ENCODE assay signal across 7 mouse cellular contexts in the genomic region with DNA sequence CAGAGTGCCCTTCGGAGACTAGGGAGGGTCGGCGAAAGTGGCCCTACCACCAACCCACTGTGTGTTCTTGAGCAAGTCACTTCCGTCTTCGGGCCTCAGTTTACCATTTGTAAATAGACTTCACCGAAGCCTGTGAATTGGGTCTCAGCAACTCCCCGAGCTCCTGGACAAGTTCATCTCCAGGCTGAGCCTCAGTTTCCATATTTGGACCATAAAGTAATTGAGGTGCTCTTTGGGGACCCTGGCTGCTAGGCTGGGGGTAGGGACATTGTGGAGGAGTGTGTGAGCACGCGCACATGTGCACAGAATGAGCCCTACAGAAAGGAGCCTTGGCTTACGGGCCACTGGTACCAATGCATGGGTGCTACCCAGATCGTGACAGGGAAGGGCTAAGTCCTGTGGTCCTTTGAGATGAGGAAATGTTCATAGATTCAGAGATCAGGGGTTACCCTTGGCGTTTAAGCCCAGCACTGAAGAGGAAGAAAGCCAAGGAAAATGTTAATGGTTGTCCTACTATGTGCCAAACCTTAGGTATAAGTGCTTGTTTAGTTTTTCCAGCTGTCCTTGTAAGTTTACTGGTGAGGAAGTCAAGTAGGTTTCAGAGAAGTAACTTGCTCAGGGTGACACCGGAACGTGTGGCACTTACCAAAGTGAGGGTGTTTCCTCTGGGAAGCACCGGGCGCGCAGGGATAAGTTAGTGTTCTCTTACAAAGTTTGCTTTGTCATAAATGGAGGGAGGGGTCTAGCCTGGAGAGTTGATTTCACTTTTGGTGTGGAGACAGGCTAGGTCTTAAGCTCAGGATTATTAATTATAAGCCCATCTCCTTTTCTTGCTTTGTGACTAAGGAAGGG. TPM values are rescaled to one million over a fixed set of nuclear protein-coding genes. Genes with fewer than 3 reads are reported as not detected.
DNase-seq lines count a peak whose midpoint lies in the region; ATAC-seq lines count a peak whose summit lies in the region.

No protein-coding gene starts in this region.

- no peaks in the 10 kb centered on the region; the same call in 1 of the 2 replicates for H3K9me3 ChIP-seq in forebrain, embryonic 11.5 days (ENCODE audit: control insufficient read depth, low read length)

- peak overlapping the region; percentile 64 for H3K4me2 ChIP-seq in forebrain, embryonic 11.5 days (ENCODE audit: low read depth, low read length, severe bottlenecking)

- peak overlapping the region; percentile 84 for H3K9ac ChIP-seq in forebrain, embryonic 11.5 days (ENCODE audit: low read length)

- 6% methylated on average over 17 of the region's 17 CpGs for WGBS in forebrain, embryonic 11.5 days

- H3K4me1 ChIP-seq in forebrain, embryonic 11.5 days (replicated peaks; ENCODE audit: control insufficient read depth, insufficient read depth, low read length), result peaks cover 7% of the 10 kb centered on the region; the same call in 1 of the 2 replicates

- no peaks in the 10 kb centered on the region for H3K27me3 ChIP-seq in forebrain, embryonic 11.5 days (ENCODE audit: control insufficient read depth, insufficient read depth, low read length)

- H3K4me3 ChIP-seq in forebrain, embryonic 11.5 days (ENCODE audit: low read depth, low read length), result peak overlapping the region; percentile 97

- no peaks in the 10 kb centered on the region for H3K36me3 ChIP-seq in forebrain, embryonic 11.5 days (ENCODE audit: control insufficient read depth, insufficient read depth, low read length)

- peak; percentile 35; the same call in 1 of the 2 replicates for ATAC-seq in forebrain, embryonic 11.5 days (replicated peaks; ENCODE audit: low FRiP score)
- peak; percentile 37 for ATAC-seq in megakaryocyte progenitor cell, adult 5-6 weeks (replicated peaks; ENCODE audit: poor library complexity)

- peak; percentile 54 for DNase-seq in CD4-positive helper T cell, adult 2 months (ENCODE audit: low read depth, low spot score)
- peak; percentile 38 for DNase-seq in Muller cell, postnatal 12 days (ENCODE audit: inconsistent ontology term)
- peak; percentile 55 for DNase-seq in forebrain, embryonic 11.5 days (ENCODE audit: low spot score)
- DNase-seq in kidney, postnatal 14 days, result peak; percentile 43
- peak; percentile 54 for DNase-seq in thymus, postnatal 14 days
- no peak for DNase-seq in testis, postnatal 10 days (ENCODE audit: low spot score)

- H3K27ac ChIP-seq in forebrain, embryonic 11.5 days (ENCODE audit: low read depth, low read length), result peak overlapping the region; percentile 37; the same call in 1 of the 2 replicates

RNA-seq across cellular contexts. Expression of a gene that starts 0.8 kb away (rescaled TPM):
- polyA plus RNA-seq in forebrain, embryonic 11.5 days (2014; fragmentation: Nextera tagmentation; extraction: Ambion mirVana), result 28.8 and 33.2 TPM in 2 replicates
- total RNA-seq in megakaryocyte progenitor cell, adult 5-6 weeks (2015), result 124 and 135 TPM in 2 replicates
- total RNA-seq in megakaryocyte progenitor cell, adult 5-6 weeks (2017), result 24.7 and 35.1 TPM in 2 replicates
